Mouse (Mus musculus) intestine, postnatal 0 days (tissue): ENCODE data around the gene Msantd3. TPM values are rescaled to one million over a fixed set of nuclear protein-coding genes. Genes with fewer than 3 reads are reported as not detected.

Source experiments
- ATAC-seq: fragments of 200-750 bp; cut with Nextera tagmentation; 2 replicates; pipeline ENCODE4 v1.8.0; 2017; ENCODE audit warnings: mild to moderate bottlenecking, moderate TSS enrichment, moderate library complexity
- H3K27ac ChIP-seq: fragments of 300-500 bp; sonication (generic); 2 replicates; pipeline ENCODE4 v1.5.1; 2014; ENCODE audit warnings: mild to moderate bottlenecking, low read depth, low read length, moderate library complexity
- H3K27me3 ChIP-seq: fragments of 300-500 bp; sonication (generic); replicated peaks from 2 replicates; pipeline ENCODE4 v1.6.1; 2014; ENCODE audit warnings: low read length, mixed read lengths; ENCODE audit not compliant: control insufficient read depth, insufficient read depth
- H3K36me3 ChIP-seq: fragments of 300-500 bp; sonication (generic); 2 replicates; pipeline ENCODE4 v1.6.1; 2014; ENCODE audit warnings: mild to moderate bottlenecking, moderate library complexity; ENCODE audit not compliant: control insufficient read depth, insufficient read depth
- H3K4me1 ChIP-seq: fragments of 300-500 bp; sonication (generic); replicated peaks from 2 replicates; pipeline ENCODE4 v1.6.1; 2014; ENCODE audit warnings: antibody characterized with exemption, low read length, mixed read lengths; ENCODE audit not compliant: control insufficient read depth, insufficient read depth
- H3K4me2 ChIP-seq: fragments of 300-500 bp; sonication (generic); replicated peaks from 2 replicates; pipeline ENCODE4 v1.6.1; 2014; ENCODE audit warnings: low read depth, mild to moderate bottlenecking, moderate library complexity
- H3K4me3 ChIP-seq: fragments of 300-500 bp; sonication (generic); 2 replicates; pipeline ENCODE4 v1.5.1; 2014; ENCODE audit warnings: low read depth, low read length
- H3K9ac ChIP-seq: fragments of 300-500 bp; sonication (generic); 2 replicates; pipeline ENCODE4 v1.6.1; 2014; ENCODE audit warnings: mild to moderate bottlenecking, low read depth, low read length
- H3K9me3 ChIP-seq: fragments of 300-500 bp; sonication (generic); 2 replicates; pipeline ENCODE4 v1.6.1; 2016; ENCODE audit warnings: mixed run types; ENCODE audit not compliant: control insufficient read depth
- CTCF ChIP-seq: sonication (generic); IDR thresholded peaks from 2 replicates; pipeline ENCODE4 v1.5.1; 2016; ENCODE audit warnings: low read depth, mild to moderate bottlenecking, control low read depth, antibody characterized with exemption, moderate library complexity
- WGBS: fragments of 180-500 bp; shearing (Covaris S2); extraction: QIAGEN DNeasy Blood & Tissue Kit; methylation state at CpG from one replicate; pipeline ENCODE4 v1.1.7; 2014; 5-methylcytosine and 5-hydroxymethylcytosine counted together
- polyA plus RNA-seq: library from polyadenylated mRNA; unstranded; fragments of >200 nt; fragmentation: Nextera tagmentation; extraction: Ambion mirVana; gene quantifications from 2 replicates; pipeline ENCODE4 v1.2.1, GENCODE M21; 2015

Msantd3 gene
- polyA plus RNA-seq: 6.8 and 7.0 TPM in 2 replicates

DNA sequence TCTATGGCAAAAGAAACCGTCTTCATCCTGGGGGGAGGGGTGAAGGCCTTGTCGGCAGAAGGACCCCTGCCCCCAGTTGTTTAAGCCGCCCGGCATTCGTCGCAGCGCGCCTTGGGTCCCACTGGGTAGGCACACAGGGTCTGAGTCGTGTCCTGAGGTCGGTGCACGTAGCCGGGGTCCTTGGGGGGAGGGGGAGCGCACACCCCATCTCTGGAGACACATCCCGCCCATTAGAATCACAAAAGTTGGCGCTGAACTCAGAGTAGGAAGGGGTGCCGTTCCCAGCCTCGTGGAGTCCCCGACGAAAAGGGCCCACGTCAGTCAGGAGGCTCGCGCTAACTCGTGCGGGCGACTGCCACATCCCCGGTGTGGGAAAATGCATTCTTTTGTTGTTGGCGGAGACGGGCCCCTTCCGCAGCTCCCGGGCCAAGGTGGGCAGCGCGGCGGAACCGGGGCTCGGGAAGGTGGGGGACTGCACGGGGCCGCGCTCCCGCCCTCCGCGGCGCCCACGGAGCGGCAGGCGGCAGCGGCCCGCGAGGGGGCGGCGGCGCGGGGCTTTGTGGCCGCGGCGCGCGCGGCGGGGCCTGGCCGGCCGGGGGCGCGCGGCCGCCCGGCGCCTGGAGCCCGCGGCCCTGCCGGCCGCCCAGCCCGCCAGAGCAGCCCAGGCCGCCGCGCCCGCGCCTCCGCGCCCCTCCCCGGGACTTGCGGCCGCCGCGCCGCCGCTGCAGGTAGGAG is at the start of gene Msantd3:
Msantd3 (plus strand) TSS at position 95 of the 735 bp plus-strand sequence.
- H3K4me1 ChIP-seq: 0 out of 2 replicates have a peak, but pooled peaks cover 2% of the 10 kb centered on the region
- no peak for TF ChIP-seq CTCF
- peak within 1 kb of the TSS; percentile 55 for H3K4me3 ChIP-seq
- H3K9me3 ChIP-seq: no peaks in the 10 kb centered on the region
- no peaks in the 10 kb centered on the region for H3K27me3 ChIP-seq
- H3K4me2 ChIP-seq: peak within 1 kb of the TSS; percentile 88
- WGBS: 1% methylated on average over 59 of the region's 86 CpGs
- peak; percentile 56 for ATAC-seq
- no peaks in the 10 kb centered on the region for H3K36me3 ChIP-seq
- H3K9ac ChIP-seq: peak within 1 kb of the TSS; percentile 83
- H3K27ac ChIP-seq: peak within 1 kb of the TSS; percentile 73

DNA sequence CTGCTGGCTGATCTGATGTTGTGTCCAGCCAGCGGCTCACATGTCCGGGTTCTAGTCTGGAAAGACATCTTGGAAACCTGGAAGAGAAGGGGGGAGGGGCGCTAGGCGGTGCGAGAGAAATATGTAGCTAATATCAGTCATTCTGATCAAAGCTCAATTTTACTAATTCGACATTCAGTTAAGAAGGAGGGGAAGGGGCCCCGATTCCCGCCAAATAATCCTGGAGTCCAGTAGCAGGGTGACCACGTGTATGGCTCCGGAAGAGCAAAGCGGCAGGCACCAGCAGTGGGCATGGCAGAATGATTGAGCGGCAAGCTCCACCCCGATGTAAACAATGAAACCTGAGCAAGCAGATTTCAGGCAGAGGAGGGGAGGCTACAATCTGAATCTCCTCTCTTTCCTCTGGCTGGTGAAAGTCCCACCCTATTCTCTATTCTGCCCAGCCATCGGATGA is 48.4 kb upstream of the Msantd3 start:
- no peaks in the 10 kb centered on the region for H3K27me3 ChIP-seq
- H3K9ac ChIP-seq: no peak overlapping the region
- WGBS: 8% methylated on average over 14 of the region's 14 CpGs

DNA sequence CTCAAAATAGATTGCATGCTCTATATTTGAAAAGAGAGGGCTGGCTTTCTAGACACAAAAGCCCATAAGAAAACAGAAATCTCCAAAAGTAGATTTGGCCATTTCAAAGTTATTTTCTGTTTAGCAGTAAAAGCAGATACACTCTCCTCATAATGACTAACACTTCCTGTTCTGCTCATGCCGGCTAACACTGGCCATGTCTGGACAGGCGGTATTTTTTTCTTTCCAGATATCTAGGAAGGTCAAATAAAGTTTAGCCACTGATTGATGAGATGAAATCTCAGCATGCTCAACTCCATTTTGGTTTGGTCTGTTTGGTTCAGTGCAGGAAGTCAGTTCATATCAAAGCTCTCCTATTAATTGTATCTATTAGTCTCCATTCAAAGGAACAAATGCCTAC is 47.2 kb upstream of the Msantd3 start:
- Histone ChIP-seq H3K27ac (no peak overlapping the region), H3K4me3 (no peak overlapping the region), H3K27me3 (no peaks in the 10 kb centered on the region), H3K4me2 (no peak overlapping the region), H3K36me3 (no peaks in the 10 kb centered on the region), H3K4me1 (0 out of 2 replicates have a peak, but pooled peaks cover 3% of the 10 kb centered on the region), H3K9ac (no peak overlapping the region), H3K9me3 (no peaks in the 10 kb centered on the region)
- ATAC-seq: no peak
- TF ChIP-seq CTCF: no peak
- 47% methylated on average over 2 of the region's 2 CpGs for WGBS

More for the DNA sequence above, 48.4 kb upstream of the Msantd3 start:
- Histone ChIP-seq H3K4me2 (peak overlapping the region; percentile 57), H3K36me3 (no peaks in the 10 kb centered on the region), H3K4me1 (0 out of 2 replicates have a peak, but pooled peaks cover 3% of the 10 kb centered on the region), H3K27ac (no peak overlapping the region), H3K9me3 (no peaks in the 10 kb centered on the region), H3K4me3 (peak overlapping the region; percentile 16; the same call in 1 of the 2 replicates)
- TF ChIP-seq CTCF: no peak
- ATAC-seq: no peak

DNA sequence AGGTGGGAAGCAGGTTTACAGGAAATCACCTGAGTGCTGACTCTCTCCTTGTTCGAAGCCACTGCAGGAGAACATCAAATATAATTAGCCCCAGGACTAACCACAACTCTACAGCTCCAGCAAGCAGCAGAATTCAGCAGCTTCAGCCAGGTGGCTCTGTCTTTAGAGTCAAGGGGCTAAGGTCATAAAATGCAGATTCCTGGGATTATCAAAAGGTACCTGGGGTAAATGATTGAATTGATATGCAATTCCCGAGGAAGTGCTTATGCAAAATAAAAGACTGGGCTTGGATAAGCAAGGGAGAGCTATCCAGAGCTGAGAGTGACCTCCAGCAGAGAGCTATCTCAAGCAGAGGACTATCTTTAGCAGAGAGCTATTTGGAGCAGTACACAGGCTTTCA is 28.9 kb upstream of the Msantd3 start:
- Histone ChIP-seq H3K4me2 (no peak overlapping the region), H3K9ac (no peak overlapping the region), H3K4me3 (no peak overlapping the region), H3K36me3 (no peaks in the 10 kb centered on the region), H3K27me3 (no peaks in the 10 kb centered on the region), H3K4me1 (no peaks in the 10 kb centered on the region), H3K27ac (no peak overlapping the region), H3K9me3 (no peaks in the 10 kb centered on the region)
- TF ChIP-seq CTCF: no peak
- ATAC-seq: no peak
- WGBS: 35% methylated on average over 2 of the region's 2 CpGs

DNA sequence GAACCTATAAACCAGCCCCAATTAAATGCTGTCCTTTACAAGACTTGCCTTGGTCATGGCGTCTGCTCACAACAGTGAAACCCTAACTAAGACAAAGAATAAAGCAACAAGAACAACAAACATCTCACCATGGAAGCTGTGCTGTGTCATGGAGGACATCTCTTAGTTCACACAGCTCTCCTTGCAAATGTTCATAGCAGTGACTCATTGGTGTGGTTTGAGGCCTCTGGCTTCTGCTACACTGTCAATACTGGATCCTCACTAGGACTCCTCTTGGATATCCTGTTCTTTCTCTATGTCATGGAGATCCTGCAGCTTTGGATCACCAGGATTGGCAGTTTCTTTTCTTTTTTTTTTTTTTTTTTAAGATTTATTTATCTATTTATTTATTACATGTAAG is 10.2 kb upstream of the Msantd3 start:
- no peaks in the 10 kb centered on the region for H3K27me3 ChIP-seq
- H3K4me2 ChIP-seq: no peak overlapping the region
- no peak overlapping the region for H3K27ac ChIP-seq
- no peak overlapping the region for H3K9ac ChIP-seq
- no peaks in the 10 kb centered on the region for H3K36me3 ChIP-seq
- H3K4me1 ChIP-seq: no peaks in the 10 kb centered on the region
- TF ChIP-seq CTCF: no peak
- 88% methylated on average over 1 of the region's 1 CpGs for WGBS
- H3K9me3 ChIP-seq: no peaks in the 10 kb centered on the region
- ATAC-seq: no peak
- H3K4me3 ChIP-seq: no peak overlapping the region

DNA sequence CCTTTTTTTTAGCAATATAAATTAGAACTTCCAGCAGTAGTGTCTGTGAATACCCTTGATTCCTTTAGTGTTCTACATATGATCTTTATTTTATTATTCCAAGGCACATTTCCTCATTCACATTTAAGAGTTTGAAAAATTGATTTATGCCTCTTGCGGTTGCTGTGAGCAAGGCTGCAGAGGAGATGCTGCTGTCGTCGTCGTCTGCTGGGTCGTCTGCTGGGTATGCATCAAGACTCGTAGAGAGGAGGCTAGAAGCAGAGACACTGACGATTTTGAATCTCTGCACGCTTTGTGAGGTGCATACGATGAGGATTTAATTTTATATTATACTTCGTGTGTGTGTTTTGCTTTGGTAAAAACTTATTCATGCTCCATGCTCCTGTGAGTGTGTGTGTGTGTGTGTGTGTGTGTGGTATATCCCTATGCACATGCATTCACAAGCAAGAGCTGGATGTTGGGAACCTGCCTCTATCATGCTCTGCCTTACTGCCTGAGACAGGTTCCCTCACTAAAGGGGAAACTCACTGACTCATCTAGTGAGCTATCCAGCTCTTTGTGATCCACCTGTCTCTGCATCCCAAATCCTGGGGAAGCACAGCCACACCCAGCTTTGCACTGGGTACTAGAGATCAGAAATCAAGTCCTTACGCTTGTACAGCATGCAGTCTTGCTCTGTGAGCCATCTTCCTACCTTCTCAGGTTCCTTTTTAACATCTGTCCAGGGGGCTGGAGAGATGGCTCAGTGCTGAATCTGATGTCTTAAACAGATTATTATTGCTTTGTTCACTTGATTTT is 7.7 kb upstream of the Msantd3 start:
- Histone ChIP-seq H3K27me3 (no peaks in the 10 kb centered on the region), H3K4me1 (no peaks in the 10 kb centered on the region), H3K9me3 (no peaks in the 10 kb centered on the region), H3K4me2 (no peak overlapping the region), H3K4me3 (no peak overlapping the region), H3K27ac (no peak overlapping the region), H3K36me3 (no peaks in the 10 kb centered on the region), H3K9ac (no peak overlapping the region)
- no peak for ATAC-seq
- WGBS: 69% methylated on average over 11 of the region's 11 CpGs
- TF ChIP-seq CTCF: no peak
